Mouse (Mus musculus): ENCODE measurements around the gene Ldb2. TPM values are rescaled to one million over a fixed set of nuclear protein-coding genes. Genes with fewer than 3 reads are reported as not detected.

Gene Ldb2
- 1 to 10 TPM; 6.1 to 6.8 TPM for total RNA-seq (2021)
- long read RNA-seq, experiment 1, partial matches to known transcripts: 0 of 3 reads
- long read RNA-seq, experiment 1, other reads (novel, unspliced or antisense): 1 of 3 reads
- long read RNA-seq, experiment 2, partial matches to known transcripts: 0 of 1 reads
- long read RNA-seq, experiment 2, other reads (novel, unspliced or antisense): 1 of 1 reads

- DNase-seq: peak; percentile 55 to 74
Observed at GRCm38 (mm10) chr5:44799053-44799860, at the start of gene Ldb2. Gene Ldb2, minus strand, starts transcription at chr5:44799680.

DNA sequence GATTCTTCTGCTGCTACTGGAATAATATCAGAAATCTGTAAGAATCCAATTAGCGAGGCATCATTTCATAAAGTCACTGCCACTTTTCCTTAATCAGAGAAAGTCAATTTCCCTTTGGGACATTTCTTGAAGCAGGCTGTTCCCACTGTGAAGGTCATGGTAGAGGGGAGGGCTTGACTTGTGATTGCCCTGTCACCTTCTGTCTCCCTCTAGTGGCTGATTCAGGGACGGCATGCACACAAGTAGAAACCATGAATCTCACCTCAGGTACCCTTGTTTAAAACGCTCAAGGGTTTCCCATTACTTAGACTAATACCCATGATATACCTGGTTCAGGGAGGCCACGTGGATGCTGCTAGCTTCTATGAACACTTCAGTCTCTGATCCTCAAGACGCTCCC, 31.8 kb upstream of the Ldb2 start:
- DNase-seq: peak; percentile 33 to 70

DNA sequence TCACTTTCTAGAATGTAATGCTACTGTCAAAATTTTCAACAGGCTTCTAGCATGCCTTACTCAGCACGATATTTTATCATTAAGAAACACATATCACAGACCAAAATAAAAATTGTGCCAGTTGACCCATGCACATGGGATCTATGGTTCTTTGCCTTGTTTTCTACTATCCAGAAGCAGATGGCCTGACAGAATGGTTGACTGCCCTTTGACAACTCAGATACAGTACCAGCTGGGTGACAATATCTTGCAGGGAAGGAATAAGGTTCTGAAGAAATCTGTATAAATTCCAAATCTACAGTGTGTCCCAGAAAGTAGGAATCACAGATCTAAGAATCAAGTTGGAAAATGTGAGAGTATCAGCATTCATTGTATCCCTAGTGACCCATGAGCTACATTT, 16.0 kb upstream of the Ldb2 start:
- no peak for DNase-seq

GRCm38 (mm10) chr5:44805960-44806359, 6.5 kb upstream of the Ldb2 start:
- no peak for DNase-seq

DNA sequence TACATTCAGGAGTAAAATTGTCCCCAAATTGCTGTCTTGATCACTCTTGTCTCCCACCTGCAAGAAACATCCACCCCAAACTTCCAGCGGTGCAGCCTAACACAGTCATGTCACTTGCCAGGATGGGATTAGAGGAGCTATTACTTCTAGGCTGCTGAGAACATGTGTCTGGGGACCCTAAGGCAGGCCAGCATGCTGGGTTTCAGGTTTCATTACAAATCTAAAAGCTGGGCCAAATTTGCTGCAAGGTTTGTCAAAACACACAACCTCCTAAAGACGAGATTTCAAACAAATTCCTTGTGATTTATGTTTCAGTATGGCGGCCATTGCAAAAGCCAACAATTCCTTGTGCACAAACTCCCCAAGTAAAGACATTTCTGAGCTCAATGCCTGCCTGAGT, 1.6 kb upstream of the Ldb2 start:
- no peak for DNase-seq

- peak in 1 of 2 experiments; percentile 17 for DNase-seq
Observed at GRCm38 (mm10) chr5:44799861-44800260, 381 bp upstream of the Ldb2 start.

GRCm38 (mm10) chr5:44798493-44798892, 987 bp downstream of the Ldb2 start:
- DNase-seq: peak; percentile 6 to 28

DNA sequence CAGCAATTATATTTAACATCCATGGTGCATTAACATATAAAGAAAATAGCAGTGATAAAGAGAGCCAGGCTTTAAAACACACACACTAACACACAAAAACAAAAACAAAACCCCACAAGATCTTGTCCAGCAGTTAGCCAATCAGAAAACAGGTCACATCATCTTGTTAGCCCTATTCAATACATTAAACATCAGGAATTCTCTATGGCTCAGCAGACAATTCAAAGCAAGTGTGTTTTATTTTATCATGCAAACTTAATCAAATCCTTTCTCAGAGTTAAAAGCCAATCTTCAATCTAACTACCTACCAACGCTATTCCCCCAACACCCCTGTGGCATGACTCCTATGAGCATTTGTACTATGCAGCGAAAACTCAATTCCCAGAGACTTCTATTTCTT, 1.4 kb downstream of the Ldb2 start:
- no peak for DNase-seq

GRCm38 (mm10) chr5:44784591-44784990, 14.9 kb downstream of the Ldb2 start:
- DNase-seq: no peak

DNA sequence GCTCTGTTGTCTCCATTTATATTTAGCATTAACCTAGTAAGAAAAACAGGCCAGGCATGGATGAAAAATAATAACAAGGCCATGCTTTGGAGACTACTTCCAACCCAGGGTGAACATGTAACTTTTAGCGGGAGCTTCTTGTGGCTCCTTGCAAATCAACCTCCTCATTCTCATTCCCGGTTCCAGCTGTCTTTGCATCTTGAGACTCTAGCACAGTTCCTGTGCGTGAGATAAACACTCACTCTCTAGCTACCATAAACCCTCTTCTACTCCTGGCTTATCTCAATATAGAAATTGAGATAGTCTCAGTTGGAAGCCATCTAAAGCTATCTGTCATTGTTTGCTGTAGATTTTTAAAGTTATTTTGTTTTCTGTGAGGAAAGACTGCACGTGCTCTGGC, 20.1 kb downstream of the Ldb2 start:
- no peak for DNase-seq

DNA sequence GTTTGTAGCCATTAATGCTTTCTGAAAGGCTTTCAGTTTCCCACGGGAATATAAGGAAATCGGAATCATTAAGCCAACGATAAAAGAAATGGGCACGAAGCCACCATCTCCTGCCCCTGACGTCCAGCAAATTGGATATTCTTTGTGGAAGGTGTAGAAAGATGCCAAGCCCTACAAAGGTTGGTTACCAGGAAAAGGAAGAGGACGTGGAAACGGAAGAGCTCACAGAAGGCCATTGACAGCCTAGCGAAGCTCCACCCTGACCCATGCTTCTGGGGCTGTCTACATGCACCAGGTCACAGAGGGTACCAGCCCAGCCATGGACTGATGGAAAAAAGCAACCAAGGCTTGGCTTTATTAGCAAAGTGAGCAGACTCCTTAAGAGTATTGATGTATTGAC, 31.0 kb downstream of the Ldb2 start:
- DNase-seq: peak; percentile 18 to 45

DNA sequence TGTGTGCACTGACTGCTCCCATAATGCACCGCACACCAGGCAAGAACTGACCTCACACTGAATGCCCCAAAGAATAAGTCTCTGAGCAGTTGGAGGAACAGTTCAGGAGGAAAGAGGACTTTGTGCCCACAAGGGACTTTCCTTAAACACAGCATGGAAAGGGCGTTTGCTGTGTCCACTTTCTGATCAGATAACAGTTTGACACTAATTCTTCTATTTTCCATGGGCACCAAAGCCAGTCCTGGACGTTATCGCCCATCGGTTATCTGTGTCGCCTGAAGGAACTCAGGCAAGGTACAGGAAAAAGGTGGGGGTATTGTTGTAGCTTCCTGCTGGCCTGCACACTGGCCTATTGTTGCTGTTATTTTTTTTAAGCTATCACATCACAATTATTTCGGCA, 34.6 kb downstream of the Ldb2 start:
- DNase-seq: peak; percentile 29 to 74

DNA sequence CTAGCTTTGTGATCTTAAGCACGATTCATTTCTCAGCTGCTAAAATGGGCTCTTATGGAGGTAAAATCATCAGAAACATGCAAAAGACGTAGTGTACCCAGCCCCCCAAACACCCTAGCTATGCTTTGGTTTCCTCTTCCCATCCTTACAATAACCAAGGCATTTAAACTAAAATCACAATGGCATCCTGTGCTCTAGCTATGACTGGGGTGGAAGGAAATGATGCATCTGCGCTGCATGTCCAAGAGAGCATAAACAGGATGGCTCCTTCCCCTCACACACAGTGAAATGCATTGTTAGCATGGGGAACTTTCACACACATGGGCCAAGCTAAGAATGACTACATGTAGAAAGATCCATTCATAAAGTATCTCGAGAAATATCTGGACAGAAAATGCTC, 40.3 kb downstream of the Ldb2 start:
- peak in 1 of 2 experiments; percentile 47 for DNase-seq

- DNase-seq: no peak
Observed at GRCm38 (mm10) chr5:44754156-44754910, 45.1 kb downstream of the Ldb2 start.

DNA sequence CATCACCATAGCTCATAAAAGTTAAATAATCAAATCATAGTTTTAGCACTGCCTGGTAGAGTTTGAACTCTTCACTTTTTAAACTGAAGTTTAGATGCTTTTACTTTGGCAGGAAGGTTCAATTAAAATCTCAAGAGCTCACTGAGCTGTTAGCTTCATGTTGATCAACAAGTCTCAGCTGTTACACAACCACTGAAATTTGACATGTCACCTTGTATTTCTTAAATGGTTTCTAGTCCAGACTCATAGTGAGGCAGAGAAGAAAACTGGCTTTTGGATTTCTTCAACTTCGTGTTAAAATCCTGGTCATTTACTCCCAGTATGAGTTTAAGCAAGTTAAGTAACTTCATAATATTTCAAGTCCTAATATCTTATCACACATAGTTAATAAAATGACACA, 53.8 kb downstream of the Ldb2 start:
- no peak for DNase-seq

- DNase-seq: no peak
Observed at GRCm38 (mm10) chr5:44736366-44736765, 63.1 kb downstream of the Ldb2 start.

DNA sequence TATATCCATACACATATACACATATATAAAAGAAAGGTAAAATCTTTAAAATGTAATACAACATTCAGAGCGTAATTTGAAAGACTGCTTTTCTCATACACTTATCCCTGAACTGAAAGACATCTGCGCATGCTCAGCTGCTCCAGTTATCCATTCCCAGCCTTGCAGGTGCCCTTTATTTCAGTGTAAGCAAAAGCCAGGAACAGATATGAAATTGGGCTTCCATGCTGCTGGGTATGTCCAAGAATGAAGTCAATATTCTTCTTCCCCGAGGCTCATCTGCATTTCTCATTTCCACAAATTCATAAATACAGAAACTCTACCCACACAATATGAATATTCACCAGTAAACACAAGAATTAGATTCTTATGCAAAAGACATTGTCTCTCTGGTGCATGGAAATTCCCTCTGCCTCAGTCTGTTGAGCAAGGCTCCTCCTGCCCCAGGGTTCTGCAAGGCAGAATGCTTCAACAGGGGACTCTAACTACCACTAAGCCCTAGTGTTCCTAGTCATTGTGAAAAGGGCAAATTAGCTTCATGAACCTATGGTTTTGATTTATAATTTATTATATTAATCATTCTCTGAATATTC, 65.3 kb downstream of the Ldb2 start:
- DNase-seq: no peak

DNA sequence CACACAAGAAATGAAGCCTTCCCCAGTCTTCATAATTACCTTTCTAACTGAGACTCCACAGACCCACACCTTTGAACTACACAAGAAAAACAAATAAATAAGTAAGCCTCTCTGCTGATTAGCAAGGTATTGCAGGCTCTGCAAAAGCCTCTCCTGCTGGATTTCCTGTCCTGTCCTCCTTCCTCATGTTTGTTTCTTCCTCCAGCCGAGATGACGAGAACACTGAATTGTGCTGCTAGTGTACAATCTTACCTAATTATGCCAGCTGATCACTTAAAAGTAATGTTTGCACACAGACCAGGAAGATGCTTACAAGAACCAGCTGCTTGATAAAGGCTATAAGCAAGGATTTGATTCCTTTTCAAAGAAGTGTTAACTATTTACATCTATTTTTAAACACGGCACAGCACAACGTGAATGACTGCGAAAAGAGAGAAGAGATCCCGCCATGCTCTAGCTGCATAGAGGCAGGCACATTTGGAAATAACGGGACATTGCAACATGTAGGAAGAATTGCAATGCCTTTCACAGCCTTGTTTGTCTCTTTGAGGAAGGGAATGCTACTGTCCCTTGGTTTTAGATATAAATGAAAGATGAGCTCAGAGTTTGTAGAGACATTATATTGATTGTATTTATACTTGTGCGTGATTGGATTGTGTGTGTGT, 69.7 kb downstream of the Ldb2 start:
- no peak for DNase-seq

DNA sequence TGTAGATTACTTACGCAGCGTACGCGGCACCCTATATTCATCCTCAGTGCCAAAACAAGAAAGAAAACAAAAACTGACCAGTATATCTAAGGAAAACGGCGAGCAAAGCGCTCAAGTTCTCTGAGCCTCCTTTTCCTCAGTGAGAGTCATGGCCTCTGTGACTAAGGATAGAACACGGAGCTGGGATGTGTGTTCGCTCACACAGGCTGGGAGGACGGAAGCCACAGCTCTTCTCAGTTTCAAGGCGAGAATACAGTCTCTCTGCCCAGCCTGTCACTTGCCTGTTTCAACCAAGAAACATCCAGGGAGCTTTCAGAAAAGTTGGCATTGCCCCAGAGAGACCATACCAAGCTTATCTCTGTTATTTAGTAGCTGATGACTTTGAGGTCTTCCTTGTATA, 71.5 kb downstream of the Ldb2 start:
- no peak for DNase-seq

DNA sequence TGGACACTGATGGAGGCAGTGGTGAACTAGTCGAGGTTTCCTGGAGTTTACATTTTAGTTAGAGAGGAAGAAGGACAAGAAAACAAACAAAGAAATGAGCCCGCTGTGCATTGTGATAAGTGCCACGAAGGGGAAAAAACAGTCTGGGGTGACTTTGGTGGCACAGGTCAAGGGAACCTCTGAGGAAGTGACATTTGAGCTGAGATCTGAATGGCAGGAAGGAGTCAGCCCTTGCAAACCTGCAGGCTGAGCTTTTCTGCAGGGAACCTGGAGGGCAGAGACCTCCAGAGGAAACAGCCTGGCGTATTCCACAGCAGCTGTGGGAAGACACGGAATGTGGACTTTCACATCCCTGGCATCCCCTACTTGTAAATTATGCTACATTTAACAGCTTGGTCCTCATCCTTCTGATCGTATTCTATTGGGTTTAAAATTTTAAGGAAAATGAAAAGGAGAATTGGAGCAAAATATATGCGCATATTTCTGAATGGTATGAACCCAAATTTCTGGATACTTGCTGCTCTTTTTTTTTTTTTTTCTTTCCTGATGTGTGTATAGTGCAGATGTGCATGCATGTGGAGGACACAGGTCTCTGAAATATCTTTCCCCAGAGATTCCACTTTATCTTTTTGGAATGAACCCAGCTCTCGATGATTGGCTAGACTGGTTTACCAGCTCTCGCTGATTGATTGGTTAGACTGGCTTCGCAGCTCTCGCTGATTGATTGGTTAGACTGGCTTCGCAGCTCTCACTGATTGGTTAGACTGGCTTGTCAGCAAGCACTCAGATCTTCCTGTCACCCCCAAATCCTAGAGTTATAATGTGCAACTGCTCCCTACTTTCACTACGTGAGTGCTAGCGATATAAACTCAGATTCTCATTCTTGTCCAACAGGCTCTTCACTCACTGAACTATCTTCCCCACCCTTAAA, 72.7 kb downstream of the Ldb2 start:
- peak; percentile 20 to 33 for DNase-seq

DNA sequence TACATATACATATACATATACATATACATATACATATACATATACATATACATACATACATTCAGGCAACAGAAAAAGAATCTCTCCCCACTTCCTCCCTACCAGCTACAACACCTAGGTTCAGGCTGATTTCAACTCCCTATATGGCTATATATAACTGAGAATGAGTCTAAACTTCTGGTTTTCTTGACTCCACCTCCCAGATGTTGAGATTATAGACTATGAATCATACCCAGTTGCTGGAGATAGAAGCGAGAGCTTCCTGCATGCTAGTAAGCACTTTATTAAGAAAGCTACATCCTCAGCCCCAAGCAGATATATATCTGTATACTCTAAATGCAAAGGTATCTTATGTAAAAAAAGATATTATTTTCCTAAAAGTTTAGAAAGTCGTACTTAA, 74.0 kb downstream of the Ldb2 start:
- DNase-seq: no peak
